Mouse (Mus musculus) bone marrow macrophage, adult 2 months (primary cell): ENCODE measurements around the gene Ppp4r4. TPM values are rescaled to one million over a fixed set of nuclear protein-coding genes. Genes with fewer than 3 reads are reported as not detected.

Experiments used
- H3K27ac ChIP-seq: 2 replicates; pipeline ENCODE4 v1.5.1; 2012; ENCODE audit warnings: low read depth, low read length; ENCODE audit not compliant: insufficient read depth
- H3K4me1 ChIP-seq: 2 replicates; pipeline ENCODE4 v1.6.1; 2012; ENCODE audit warnings: low read length; ENCODE audit not compliant: control insufficient read depth, insufficient read depth
- H3K4me3 ChIP-seq: 2 replicates; pipeline ENCODE4 v1.5.1; 2012; ENCODE audit warnings: mild to moderate bottlenecking, low read length, moderate library complexity; ENCODE audit not compliant: insufficient read depth
- CTCF ChIP-seq: IDR thresholded peaks from 2 replicates; pipeline ENCODE4 v1.5.1; 2012; ENCODE audit warnings: low read depth, mild to moderate bottlenecking, low read length, moderate library complexity
- POLR2A ChIP-seq: IDR thresholded peaks from 2 replicates; pipeline ENCODE4 v1.6.1; 2012; ENCODE audit warnings: mild to moderate bottlenecking, low read depth, low read length, borderline replicate concordance
- polyA plus RNA-seq: library from polyadenylated mRNA; stranded (reverse); fragments of >200 nt; gene quantifications from 2 replicates; pipeline ENCODE4 v1.2.4, GENCODE M21; 2012; ENCODE audit not compliant: missing spikeins, insufficient read depth, insufficient read length

The Ppp4r4 gene
- polyA plus RNA-seq, 1 experiment = not detected

DNA sequence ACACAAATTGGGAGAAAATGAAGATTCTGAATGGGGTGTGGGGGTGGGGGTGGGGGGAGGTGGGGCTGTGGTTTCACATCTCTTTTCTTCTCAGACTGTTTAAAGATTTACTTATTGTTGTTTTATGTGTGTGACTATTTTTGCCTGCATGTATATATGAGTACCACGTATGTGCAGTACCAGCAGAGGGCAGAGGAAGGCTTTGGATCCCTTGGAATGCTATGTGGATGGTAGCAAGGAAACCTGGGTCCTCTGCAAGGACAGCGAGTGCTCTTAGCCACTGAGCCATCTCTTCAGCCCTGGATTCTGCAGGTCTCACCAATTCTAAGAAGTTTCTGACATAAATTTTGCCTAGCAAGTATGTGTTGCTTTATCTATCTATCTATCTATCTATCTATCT is 32.8 kb upstream of the Ppp4r4 start:
- H3K4me1 ChIP-seq = no peaks in the 10 kb centered on the region
- TF ChIP-seq CTCF (no peak), POLR2A (no peak)
- no peak overlapping the region for H3K27ac ChIP-seq
- H3K4me3 ChIP-seq = no peak overlapping the region

DNA sequence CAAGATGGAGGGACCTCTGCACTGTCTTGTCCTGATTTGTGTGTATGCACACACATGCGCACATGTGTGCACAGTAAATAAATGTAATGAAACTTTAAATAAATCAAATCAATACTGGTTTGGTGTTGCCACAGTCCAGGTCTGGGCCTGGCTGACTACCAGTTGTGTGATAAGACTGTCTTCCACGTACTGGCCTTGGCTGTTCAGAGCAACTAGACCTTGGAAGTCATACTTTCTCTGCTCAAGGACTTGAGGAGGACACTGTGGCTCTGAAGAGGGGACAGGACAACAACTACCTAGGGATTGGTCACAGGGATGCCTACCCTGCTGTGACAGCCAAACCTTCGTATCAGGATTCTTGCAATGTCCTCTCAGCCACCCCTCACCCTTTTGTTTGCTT is 28.8 kb upstream of the Ppp4r4 start:
- H3K4me3 ChIP-seq = no peak overlapping the region
- H3K27ac ChIP-seq = no peak overlapping the region
- TF ChIP-seq POLR2A (no peak), CTCF (no peak)
- H3K4me1 ChIP-seq = no peaks in the 10 kb centered on the region

DNA sequence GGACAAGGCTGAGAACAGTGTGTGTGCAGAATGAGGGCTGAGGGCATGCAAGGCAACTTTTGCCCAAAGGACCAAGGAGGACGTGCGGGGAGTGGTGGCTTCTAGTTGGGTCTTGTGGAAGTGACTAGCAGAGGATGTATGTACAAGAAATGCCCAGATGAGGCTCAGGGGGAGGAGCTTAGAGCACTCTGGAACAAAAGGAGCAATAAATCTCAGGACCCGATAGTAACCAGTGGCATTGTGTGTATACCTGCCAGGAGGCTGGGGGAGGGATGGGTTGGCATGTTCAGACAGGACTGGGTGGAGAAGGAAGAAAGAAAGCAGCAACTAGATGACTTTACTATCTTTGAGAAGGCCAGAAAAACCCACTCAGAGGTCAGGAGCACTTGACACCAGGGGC is 27.7 kb upstream of the Ppp4r4 start:
- TF ChIP-seq CTCF (no peak), POLR2A (no peak)
- Histone ChIP-seq H3K4me3 (no peak overlapping the region), H3K27ac (no peak overlapping the region), H3K4me1 (no peaks in the 10 kb centered on the region)

DNA sequence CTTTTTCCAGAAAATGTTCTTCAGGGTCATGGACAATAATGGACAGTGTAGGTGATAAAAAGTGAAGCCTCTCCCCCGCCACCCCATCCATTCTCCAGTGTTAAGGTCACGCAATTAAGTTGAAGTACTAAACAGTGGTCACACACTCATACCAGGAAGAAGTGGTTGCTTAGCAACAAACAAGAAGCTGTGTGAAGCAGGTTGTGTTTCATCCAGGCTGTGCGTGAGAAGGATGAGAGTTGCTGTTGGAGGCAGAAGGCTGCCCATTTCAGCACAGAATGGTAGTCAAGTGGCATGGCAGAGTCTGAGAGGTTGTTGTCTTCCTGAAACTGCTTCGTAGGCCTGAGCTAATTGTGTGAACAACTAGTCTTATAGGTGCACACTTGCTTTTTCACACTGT is 23.7 kb upstream of the Ppp4r4 start:
- Histone ChIP-seq H3K4me1 (no peaks in the 10 kb centered on the region), H3K27ac (no peak overlapping the region), H3K4me3 (no peak overlapping the region)
- TF ChIP-seq POLR2A (no peak), CTCF (no peak)

DNA sequence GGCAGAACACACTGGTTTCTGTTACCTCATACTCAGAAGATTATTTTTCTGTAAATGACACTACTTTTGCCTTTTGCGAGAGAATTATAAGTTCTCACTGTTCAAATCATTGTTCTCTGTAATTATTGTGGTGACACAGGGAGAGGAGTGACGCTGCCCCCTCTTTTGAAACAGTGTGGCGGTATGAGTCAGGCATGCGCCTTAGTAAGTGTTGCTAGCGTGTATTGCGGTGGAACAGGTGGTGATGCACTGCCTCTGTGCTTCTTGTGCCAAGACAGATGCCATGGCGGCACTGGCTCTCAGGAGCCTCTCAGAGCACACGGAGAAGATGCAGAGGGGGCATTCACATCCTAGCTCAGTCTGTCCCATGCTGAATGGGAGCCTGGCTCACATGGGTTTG is 22.2 kb upstream of the Ppp4r4 start:
- Histone ChIP-seq H3K4me1 (no peaks in the 10 kb centered on the region), H3K27ac (no peak overlapping the region), H3K4me3 (no peak overlapping the region)
- no peak for TF ChIP-seq CTCF
- TF ChIP-seq POLR2A = no peak

DNA sequence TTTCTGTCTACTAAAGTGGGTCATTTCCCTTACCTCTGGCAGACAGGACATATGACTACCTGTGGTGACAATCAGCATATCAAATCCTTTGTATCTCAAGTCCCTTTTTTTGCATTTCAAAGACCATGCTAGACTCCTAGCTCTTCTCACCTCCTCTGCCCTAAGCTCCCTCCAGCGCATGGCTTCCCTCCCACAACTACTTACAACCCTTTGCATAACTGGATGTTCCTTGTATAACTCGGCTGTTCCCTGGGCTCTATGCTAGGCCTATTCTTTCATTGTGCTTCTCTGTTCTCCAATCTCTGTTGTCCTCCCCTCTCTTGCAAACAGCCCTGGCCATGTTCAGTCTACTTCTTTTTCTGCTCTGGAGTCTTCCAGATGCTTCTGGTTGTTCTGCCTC is 20.5 kb upstream of the Ppp4r4 start:
- Histone ChIP-seq H3K4me3 (no peak overlapping the region), H3K4me1 (no peaks in the 10 kb centered on the region), H3K27ac (no peak overlapping the region)
- TF ChIP-seq CTCF (no peak), POLR2A (no peak)

DNA sequence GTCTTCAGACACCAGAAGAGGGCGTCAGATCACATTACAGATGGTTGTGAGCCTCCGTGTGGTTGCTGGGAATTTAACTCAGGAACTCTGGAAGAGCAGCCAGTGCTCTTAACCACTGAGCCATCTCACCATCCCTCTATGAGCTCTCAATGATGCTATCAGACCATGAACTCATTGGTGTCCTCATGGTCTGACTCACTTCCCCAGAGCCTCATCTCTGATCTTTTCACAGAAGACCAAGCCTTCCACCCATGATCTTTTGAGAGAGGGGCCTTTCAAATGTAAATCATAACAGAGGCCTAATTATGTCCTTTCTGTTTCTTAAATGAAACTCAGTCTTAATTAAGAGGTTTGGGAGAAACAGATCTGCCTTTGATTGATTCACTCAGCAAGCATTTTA is 19.0 kb upstream of the Ppp4r4 start:
- H3K27ac ChIP-seq = no peak overlapping the region
- H3K4me1 ChIP-seq = no peaks in the 10 kb centered on the region
- TF ChIP-seq POLR2A (no peak), CTCF (no peak)
- H3K4me3 ChIP-seq = no peak overlapping the region

DNA sequence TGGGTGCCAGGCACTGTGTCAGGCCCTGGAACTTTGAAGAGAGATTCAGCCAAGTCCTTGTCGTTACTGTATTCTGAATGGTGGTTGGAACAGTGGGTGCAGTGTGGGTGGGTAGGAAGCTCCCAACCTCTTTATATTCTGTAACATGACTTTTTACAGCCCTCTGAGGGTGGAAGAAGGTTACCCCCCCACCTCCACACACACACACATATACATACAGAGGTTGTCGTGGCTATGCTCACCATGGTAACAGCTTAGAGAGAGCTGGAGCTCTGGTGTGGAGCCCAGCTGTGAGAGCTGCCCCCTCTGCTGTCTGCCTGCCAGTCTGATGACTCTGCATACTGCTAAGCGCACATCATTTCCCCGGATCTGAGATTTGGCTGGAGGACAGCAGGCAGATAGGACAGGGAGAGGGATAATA is 18.6 kb upstream of the Ppp4r4 start:
- Histone ChIP-seq H3K4me3 (no peak overlapping the region), H3K4me1 (no peaks in the 10 kb centered on the region), H3K27ac (no peak overlapping the region)
- TF ChIP-seq POLR2A (no peak), CTCF (no peak)

DNA sequence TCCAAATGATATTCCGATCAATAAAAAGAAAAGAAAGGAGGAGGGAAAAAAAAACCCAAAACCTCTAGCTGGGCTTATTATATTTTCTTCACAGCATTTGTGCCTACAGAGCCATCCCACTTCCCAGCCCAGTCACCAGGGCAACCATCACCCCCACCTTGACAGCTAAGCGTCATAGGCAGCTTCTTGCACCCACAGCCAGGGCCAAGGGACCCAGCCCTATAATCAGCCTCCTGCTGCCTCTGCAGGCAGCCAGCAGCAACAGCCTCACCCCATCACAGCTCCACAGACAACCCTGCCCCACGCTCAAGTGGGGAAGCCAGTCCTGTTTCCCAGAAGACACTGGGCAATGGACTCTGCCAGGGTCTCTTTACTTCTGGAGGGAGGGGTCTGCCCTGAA is 17.7 kb upstream of the Ppp4r4 start:
- no peaks in the 10 kb centered on the region for H3K4me1 ChIP-seq
- no peak overlapping the region for H3K4me3 ChIP-seq
- H3K27ac ChIP-seq = no peak overlapping the region
- no peak for TF ChIP-seq POLR2A
- TF ChIP-seq CTCF = no peak

DNA sequence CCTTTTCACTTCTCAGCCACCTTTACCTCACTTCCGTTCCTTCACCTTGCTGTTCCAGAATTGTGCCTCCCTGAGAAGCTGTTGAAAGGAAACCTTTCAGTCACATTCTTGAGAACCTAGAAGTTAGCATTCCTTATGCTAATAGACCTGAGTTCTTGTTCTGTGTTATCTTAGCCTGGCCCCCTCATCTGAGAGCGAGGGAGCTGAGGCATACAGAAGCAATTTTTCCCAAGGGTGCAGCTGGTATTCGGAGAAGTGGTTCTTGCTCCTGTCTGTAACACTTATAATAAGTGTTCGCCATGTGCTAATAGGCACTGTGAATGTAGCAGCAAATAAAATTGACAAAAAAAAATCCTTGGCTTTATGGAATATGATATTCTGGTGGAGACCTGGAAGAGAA is 16.4 kb upstream of the Ppp4r4 start:
- TF ChIP-seq POLR2A = no peak
- no peak for TF ChIP-seq CTCF
- no peak overlapping the region for H3K4me3 ChIP-seq
- no peaks in the 10 kb centered on the region for H3K4me1 ChIP-seq
- no peak overlapping the region for H3K27ac ChIP-seq

DNA sequence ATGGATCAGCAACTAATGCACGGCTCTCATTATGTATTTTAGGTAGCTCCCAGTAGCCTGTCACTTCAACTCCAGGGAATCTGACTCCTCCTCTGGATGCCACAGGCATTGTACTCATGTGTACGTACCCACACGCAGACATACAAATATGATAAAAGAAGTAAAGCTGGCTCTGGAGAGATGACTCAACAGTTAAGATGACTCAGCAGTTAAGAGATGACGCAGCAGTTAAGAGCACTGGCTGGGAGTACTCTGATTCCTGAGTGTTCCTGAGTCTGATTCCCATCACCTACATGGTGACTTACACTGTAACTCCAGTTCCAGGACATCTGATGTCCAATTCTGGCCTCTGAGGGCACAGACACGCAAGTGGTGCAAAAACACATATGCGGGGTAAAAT is 13.4 kb upstream of the Ppp4r4 start:
- TF ChIP-seq CTCF (no peak), POLR2A (no peak)
- Histone ChIP-seq H3K4me3 (no peak overlapping the region), H3K27ac (no peak overlapping the region), H3K4me1 (no peaks in the 10 kb centered on the region)

DNA sequence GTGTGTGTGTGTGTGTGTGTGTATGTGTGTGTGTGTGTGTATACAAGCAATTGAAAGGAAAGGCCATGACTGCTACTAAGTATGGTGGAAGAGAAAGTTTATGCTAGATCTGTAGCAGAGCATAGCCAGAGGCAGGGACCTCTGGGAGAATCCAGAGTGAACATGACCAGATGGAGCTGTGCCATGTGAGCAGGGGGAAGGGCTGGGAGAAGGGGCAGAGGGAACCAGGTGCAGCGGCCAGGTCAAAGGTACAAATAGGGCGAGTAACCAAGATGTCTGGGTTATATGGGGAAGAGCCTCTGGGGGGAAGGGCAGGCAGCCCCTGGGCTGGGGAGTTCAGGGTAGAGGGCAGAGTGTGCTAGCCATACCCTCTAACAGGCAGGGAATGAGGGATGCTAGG is 1.5 kb upstream of the Ppp4r4 start:
- Histone ChIP-seq H3K4me3 (no peak overlapping the region), H3K27ac (no peak overlapping the region), H3K4me1 (no peaks in the 10 kb centered on the region)
- TF ChIP-seq POLR2A (no peak), CTCF (no peak)
